Mouse (Mus musculus) CH12.LX (cell line): ENCODE data around the gene Dazap1.

Experiments
- BHLHE40 ChIP-seq: IDR thresholded peaks from 2 replicates; pipeline ENCODE4 v1.6.1; 2011; ENCODE audit warnings: mild to moderate bottlenecking, low read depth, low read length, improper control_type of control experiment
- CHD1 ChIP-seq: IDR thresholded peaks from 2 replicates; pipeline ENCODE4 v1.6.1; 2012; ENCODE audit warnings: low read depth, low read length, improper control_type of control experiment, inconsistent platforms
- CHD2 ChIP-seq: IDR thresholded peaks from 2 replicates; pipeline ENCODE4 v1.6.1; 2011; ENCODE audit warnings: low read length, improper control_type of control experiment
- CTCF ChIP-seq, 2 experiments: IDR thresholded peaks in 1 of 2; conservative IDR thresholded peaks in 1 of 2; 2 replicates each; pipeline ENCODE4 v1.5.1; 2011 to 2012; ENCODE audit warnings: low read depth in 2 of 2, low read length in 2 of 2, improper control_type of control experiment in 1 of 2, inconsistent platforms in 1 of 2, mild to moderate bottlenecking in 1 of 2, moderate library complexity in 1 of 2
- ELF1 ChIP-seq: IDR thresholded peaks from 2 replicates; pipeline ENCODE4 v1.6.1; 2014; ENCODE audit warnings: low read depth, mild to moderate bottlenecking, inconsistent platforms, low read length, improper control_type of control experiment
- EP300 ChIP-seq: IDR thresholded peaks from 2 replicates; pipeline ENCODE4 v1.6.1; 2011; ENCODE audit warnings: low read length, improper control_type of control experiment
- ETS1 ChIP-seq: conservative IDR thresholded peaks from 2 replicates; pipeline ENCODE4 v1.6.1; 2012; ENCODE audit warnings: low read depth, mild to moderate bottlenecking, inconsistent platforms, low read length, improper control_type of control experiment, moderate library complexity
- JUND ChIP-seq: conservative IDR thresholded peaks from 2 replicates; pipeline ENCODE4 v1.6.1; 2011; ENCODE audit warnings: low read depth, low read length, improper control_type of control experiment
- KAT2A ChIP-seq: IDR thresholded peaks from 2 replicates; pipeline ENCODE4 v1.6.1; 2012; ENCODE audit warnings: low read length, improper control_type of control experiment, inconsistent platforms; ENCODE audit not compliant: insufficient replicate concordance
- MAFK ChIP-seq: IDR thresholded peaks from 2 replicates; pipeline ENCODE4 v1.6.1; 2011; ENCODE audit warnings: low read length, improper control_type of control experiment; ENCODE audit not compliant: insufficient replicate concordance
- MAX ChIP-seq: IDR thresholded peaks from 2 replicates; pipeline ENCODE4 v1.6.1; 2011; ENCODE audit warnings: low read length, improper control_type of control experiment
- POLR2A ChIP-seq: IDR thresholded peaks from 2 replicates; pipeline ENCODE4 v1.6.1; 2011; ENCODE audit warnings: low read depth, mild to moderate bottlenecking, improper control_type of control experiment, low read length
- SMC3 ChIP-seq: IDR thresholded peaks from 2 replicates; pipeline ENCODE4 v1.6.1; 2011; ENCODE audit warnings: low read depth, low read length, improper control_type of control experiment

DNA sequence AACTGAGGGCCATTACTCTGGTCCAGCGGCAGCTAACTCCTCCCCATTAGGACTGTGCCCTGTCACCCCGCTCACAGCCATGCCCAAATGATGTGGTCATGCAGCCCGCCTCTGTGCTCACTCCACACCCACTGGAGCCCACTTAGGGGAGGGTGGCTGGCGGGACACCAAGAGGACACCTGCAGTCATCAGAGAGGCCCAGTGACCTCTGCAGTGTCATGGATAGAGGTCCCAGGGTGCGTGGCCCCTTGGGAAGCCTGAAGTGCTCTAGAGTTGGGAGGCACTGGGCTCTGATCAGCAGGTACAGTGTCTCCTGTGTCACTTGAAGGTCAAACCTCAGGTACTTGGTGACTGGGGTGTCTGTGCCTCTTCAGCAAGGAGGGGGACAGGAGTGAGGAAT is 35.5 kb downstream of the Dazap1 start:
- TF ChIP-seq BHLHE40 (no peak), EP300 (no peak), CTCF (conservative IDR thresholded peaks at IDR 0.05 in 1 of 2, IDR thresholded peaks at IDR 0.05 in 1 of 2; ENCODE audit: low read depth in 2 of 2, low read length in 2 of 2) (no peak), ELF1 (no peak), JUND (no peak), CHD2 (no peak), SMC3 (no peak), KAT2A (no peak), POLR2A (no peak), CHD1 (no peak), MAFK (no peak), MAX (no peak), ETS1 (no peak)
